Mouse (Mus musculus): Measurements from ENCODE around the gene Elf2.

- TF ChIP-seq CTCF (IDR thresholded peaks at IDR 0.05; ENCODE audit: extremely low read depth, insufficient read length, insufficient replicate concordance, low read depth, low read length) (no peak), POLR2A (IDR thresholded peaks at IDR 0.05; ENCODE audit: low read depth, low read length) (no peak)
Measured at GRCm38 (mm10) chr3:51366926-51367325, 26.5 kb upstream of the Elf2 start.
